Mouse (Mus musculus): ENCODE measurements at regions not wholly inside any gene's neighbourhood (a gene's known extent, or its start where the extent isn't known, plus 50 kb on each side); places are given as distances from the start of the nearest gene placed in this dataset.
A peak's percentile ranks its signal among the peaks of the same experiment; 100 is the strongest.
"Not testable (repeated sequence)": the region's sequence is repeated elsewhere in the genome, so short reads cannot be mapped to it uniquely, and the experiment has no call there.

GRCm38 (mm10) chr5:74829003-74829402 is 126.3 kb upstream of the Lnx1 start:
- no peak for DNase-seq (ENCODE audit: low spot score in 2 of 2)

- no peak for DNase-seq (ENCODE audit: low spot score in 2 of 2)
Observed at GRCm38 (mm10) chr5:74827944-74828343, 125.2 kb upstream of the Lnx1 start.

GRCm38 (mm10) chr5:74825517-74826254 is 123.0 kb upstream of the Lnx1 start:
- no peak for DNase-seq (ENCODE audit: low spot score in 2 of 2)

- DNase-seq (ENCODE audit: low spot score in 2 of 2) = no peak
Observed at GRCm38 (mm10) chr5:74823719-74824118, 121.0 kb upstream of the Lnx1 start.

- DNase-seq (ENCODE audit: low spot score in 2 of 2) = no peak
Observed at GRCm38 (mm10) chr5:74821969-74822368, 119.3 kb upstream of the Lnx1 start.

- no peak for DNase-seq (ENCODE audit: low spot score in 2 of 2)
Observed at GRCm38 (mm10) chr5:74816523-74816922, 113.8 kb upstream of the Lnx1 start.

- DNase-seq (ENCODE audit: low spot score in 2 of 2) = no peak
Observed at GRCm38 (mm10) chr5:74813396-74813795, 110.7 kb upstream of the Lnx1 start.

GRCm38 (mm10) chr5:74811046-74811445 is 108.3 kb upstream of the Lnx1 start:
- no peak for DNase-seq (ENCODE audit: low spot score in 2 of 2)

GRCm38 (mm10) chr5:74807581-74808221 is 105.0 kb upstream of the Lnx1 start:
- no peak for DNase-seq (ENCODE audit: low spot score in 2 of 2)

GRCm38 (mm10) chr5:74801946-74802345 is 99.2 kb upstream of the Lnx1 start:
- no peak for DNase-seq (ENCODE audit: low spot score in 2 of 2)

GRCm38 (mm10) chr5:74800351-74800750 is 97.6 kb upstream of the Lnx1 start:
- DNase-seq (ENCODE audit: low spot score in 2 of 2) = no peak

- peak in 1 of 2 experiments; percentile 23 for DNase-seq (ENCODE audit: low spot score in 2 of 2)
Observed at GRCm38 (mm10) chr5:74796421-74797067, 93.8 kb upstream of the Lnx1 start.

GRCm38 (mm10) chr5:74794726-74795125 is 92.0 kb upstream of the Lnx1 start:
- no peak for DNase-seq (ENCODE audit: low spot score in 2 of 2)

GRCm38 (mm10) chr5:74793431-74793830 is 90.7 kb upstream of the Lnx1 start:
- no peak for DNase-seq (ENCODE audit: low spot score in 2 of 2)

- no peak for DNase-seq (ENCODE audit: low spot score in 2 of 2)
Observed at GRCm38 (mm10) chr5:74792936-74793335, 90.2 kb upstream of the Lnx1 start.

GRCm38 (mm10) chr5:74792301-74792700 is 89.6 kb upstream of the Lnx1 start:
- peak in 1 of 2 experiments; percentile 35 for DNase-seq (ENCODE audit: low spot score in 2 of 2)

- not testable (repeated sequence) for DNase-seq (ENCODE audit: low spot score in 2 of 2)
Observed at GRCm38 (mm10) chr5:74790501-74790900, 87.8 kb upstream of the Lnx1 start.

- DNase-seq (ENCODE audit: low spot score in 2 of 2) = no peak
Observed at GRCm38 (mm10) chr5:74783906-74784305, 81.2 kb upstream of the Lnx1 start.

GRCm38 (mm10) chr5:74778076-74778465 is 75.4 kb upstream of the Lnx1 start:
- no peak for DNase-seq (ENCODE audit: low spot score in 2 of 2)

- DNase-seq (ENCODE audit: low spot score in 2 of 2) = no peak
Observed at GRCm38 (mm10) chr5:74777381-74778075, 74.8 kb upstream of the Lnx1 start.

GRCm38 (mm10) chr5:74776081-74776480 is 73.4 kb upstream of the Lnx1 start:
- no peak for DNase-seq (ENCODE audit: low spot score in 2 of 2)

- no peak for DNase-seq (ENCODE audit: low spot score in 2 of 2)
Observed at GRCm38 (mm10) chr5:74775596-74775995, 72.9 kb upstream of the Lnx1 start.
